Mouse (Mus musculus): ENCODE results near the gene Slk. TPM values are rescaled to one million over a fixed set of nuclear protein-coding genes. Genes with fewer than 3 reads are reported as not detected.

The Slk gene
- polyA plus RNA-seq, 1 experiment from 2014 or later: 4.6 TPM

DNA sequence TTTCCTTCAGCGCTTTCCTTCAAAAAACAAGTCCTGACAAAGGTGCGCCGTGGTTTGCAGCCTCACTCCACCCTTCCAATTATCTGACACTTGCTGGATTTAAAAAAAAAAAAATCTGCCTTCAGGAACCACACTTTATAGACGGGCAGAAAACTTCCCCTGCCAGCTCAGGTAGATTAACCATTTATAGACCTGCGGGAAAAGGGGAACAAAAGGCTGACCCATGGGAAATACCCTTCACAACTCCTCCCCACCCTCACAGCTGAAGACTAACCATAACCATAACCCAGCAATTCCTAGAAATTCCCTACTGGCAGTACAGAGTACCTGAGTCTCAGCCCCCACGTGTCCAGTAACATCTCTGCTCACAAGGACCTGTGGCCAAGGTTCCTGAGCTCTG lies 112.5 kb downstream of the Slk start, which contains the start of gene Col17a1:
TSS of gene Col17a1 (minus strand) at position 101 of the 400 bp plus-strand sequence.
- Histone ChIP-seq H3K4me1 (ENCODE audit: control insufficient read depth, low read depth, low read length) (no peaks in the 10 kb centered on the region), H3K9me3 (replicated peaks; ENCODE audit: control insufficient read depth, low read length) (no peaks in the 10 kb centered on the region), H3K9ac (ENCODE audit: low read depth, low read length) (no peak within 1 kb of the TSS), H3K4me2 (ENCODE audit: low read depth, low read length) (no peak within 1 kb of the TSS), H3K27me3 (ENCODE audit: control insufficient read depth, insufficient read depth, low read depth, low read length) (no peaks in the 10 kb centered on the region), H3K4me3 (ENCODE audit: low read depth, low read length) (no peak within 1 kb of the TSS), H3K27ac (ENCODE audit: low read length) (no peak within 1 kb of the TSS), H3K36me3 (ENCODE audit: control insufficient read depth, insufficient read depth) (no peaks in the 10 kb centered on the region)
- ATAC-seq (ENCODE audit: low read depth): no peak
- 57% methylated on average over 6 of the region's 6 CpGs for WGBS (ENCODE audit: insufficient replicate concordance)

Other genes starting within 250 kb of the Slk start
- gene Sh3pxd2a, start 115.3 kb upstream of the Slk start, polyA plus RNA-seq (2015; fragmentation: Nextera tagmentation; extraction: Ambion mirVana): 0.64 and 0.65 TPM in 2 replicates
- gene Stn1, start 42.2 kb upstream of the Slk start, polyA plus RNA-seq (2015; fragmentation: Nextera tagmentation; extraction: Ambion mirVana): 7.1 and 7.2 TPM in 2 replicates
- 0.06 and 0.08 TPM in 2 replicates for gene Col17a1, start 112.4 kb downstream of the Slk start, polyA plus RNA-seq (2015; fragmentation: Nextera tagmentation; extraction: Ambion mirVana)
- gene Sfr1, start 152.0 kb downstream of the Slk start, polyA plus RNA-seq (2015; fragmentation: Nextera tagmentation; extraction: Ambion mirVana): 50.5 and 62.1 TPM in 2 replicates